Mouse (Mus musculus) left cerebral cortex, postnatal 4 days (tissue): ENCODE measurements around the gene Rtf1. TPM values are rescaled to one million over a fixed set of nuclear protein-coding genes. Genes with fewer than 3 reads are reported as not detected.
A peak's percentile ranks its signal among the peaks of the same experiment; 100 is the strongest.
"Not testable (repeated sequence)": the region's sequence is repeated elsewhere in the genome, so short reads cannot be mapped to it uniquely, and the experiment has no call there.

ENCODE experiments used
- DNase-seq: peaks from one replicate; pipeline ENCODE4 v3.0.0-alpha.2; 2022
- intact Hi-C: fragments of 180-260 bp; cut with DNase I; formaldehyde crosslinking; loops from one replicate; pipeline ENCODE4 v1.15.1; 2025
- total RNA-seq, 2 experiments: library from RNA; stranded (reverse); gene quantifications; 2 replicates each; pipeline ENCODE4 v1.2.3; 2021

The Rtf1 gene
- total RNA-seq, result 10 to 100 TPM; 65.7 to 69.5 TPM

GRCm38 (mm10) chr2:119674525-119675214, at the start of gene Rtf1:
Rtf1 (plus strand) TSS chr2:119675068.
- intact Hi-C loops, result no loop called here
- peak; percentile 98 for DNase-seq

- DNase-seq, result no peak
- intact Hi-C loops, result no loop called here
Observed at GRCm38 (mm10) chr2:119636781-119637180, 38.1 kb upstream of the Rtf1 start.

GRCm38 (mm10) chr2:119641214-119641912, 33.5 kb upstream of the Rtf1 start:
- DNase-seq, result no peak
- intact Hi-C loops, result no loop called here

GRCm38 (mm10) chr2:119644254-119644653, 30.6 kb upstream of the Rtf1 start:
- DNase-seq, result no peak
- intact Hi-C loops, result no loop called here

- intact Hi-C loops, result no loop called here
- DNase-seq, result peak; percentile 71
Observed at GRCm38 (mm10) chr2:119662220-119663182, 12.4 kb upstream of the Rtf1 start, which contains the start of gene Ndufaf1. Ndufaf1 (minus strand) TSS chr2:119662827.

- DNase-seq, intact Hi-C loops: not testable (repeated sequence)
Observed at GRCm38 (mm10) chr2:119665744-119666143, 9.1 kb upstream of the Rtf1 start.

- no peak for DNase-seq
- intact Hi-C loops, result no loop called here
Observed at GRCm38 (mm10) chr2:119669010-119669409, 5.9 kb upstream of the Rtf1 start.

- intact Hi-C loops, result no loop called here
- DNase-seq, result no peak
Observed at GRCm38 (mm10) chr2:119675215-119675784, 432 bp downstream of the Rtf1 start.

GRCm38 (mm10) chr2:119675831-119676230, 963 bp downstream of the Rtf1 start:
- intact Hi-C loops, result no loop called here
- no peak for DNase-seq

- intact Hi-C loops, result no loop called here
- no peak for DNase-seq
Observed at GRCm38 (mm10) chr2:119683706-119684105, 8.8 kb downstream of the Rtf1 start.

GRCm38 (mm10) chr2:119692003-119692701, 17.3 kb downstream of the Rtf1 start:
- no peak for DNase-seq
- intact Hi-C loops, result no loop called here

GRCm38 (mm10) chr2:119694826-119695225, 20.0 kb downstream of the Rtf1 start:
- DNase-seq, result no peak
- intact Hi-C loops, result no loop called here

GRCm38 (mm10) chr2:119696111-119696510, 21.2 kb downstream of the Rtf1 start:
- intact Hi-C loops, result no loop called here
- DNase-seq, result no peak

- intact Hi-C loops, result no loop called here
- DNase-seq, result no peak
Observed at GRCm38 (mm10) chr2:119698472-119698871, 23.6 kb downstream of the Rtf1 start.

GRCm38 (mm10) chr2:119699962-119700361, 25.1 kb downstream of the Rtf1 start:
- DNase-seq, result no peak
- intact Hi-C loops, result no loop called here

- DNase-seq, result no peak
- intact Hi-C loops, result no loop called here
Observed at GRCm38 (mm10) chr2:119703171-119703570, 28.3 kb downstream of the Rtf1 start.

- DNase-seq, result no peak
- intact Hi-C loops, result no loop called here
Observed at GRCm38 (mm10) chr2:119707676-119708075, 32.8 kb downstream of the Rtf1 start.

GRCm38 (mm10) chr2:119710011-119710410, 35.1 kb downstream of the Rtf1 start:
- intact Hi-C loops, result no loop called here
- no peak for DNase-seq

GRCm38 (mm10) chr2:119715868-119716267, 41.0 kb downstream of the Rtf1 start:
- DNase-seq, intact Hi-C loops: not testable (repeated sequence)

GRCm38 (mm10) chr2:119721070-119721469, 46.2 kb downstream of the Rtf1 start:
- DNase-seq, result no peak
- intact Hi-C loops, result no loop called here
